Mouse (Mus musculus) MEL (cell line): ENCODE measurements around the gene Grin2b. TPM values are rescaled to one million over a fixed set of nuclear protein-coding genes. Genes with fewer than 3 reads are reported as not detected.

ENCODE experiments used
- DNase-seq: peaks from one replicate; pipeline ENCODE4 v3.0.0; 2011; ENCODE audit warnings: low read depth, low spot score
- H3K27ac ChIP-seq: 2 replicates; pipeline ENCODE4 v1.5.1; 2012; ENCODE audit warnings: low read depth, mild to moderate bottlenecking, control low read depth, low read length, moderate library complexity; ENCODE audit not compliant: control insufficient read depth
- H3K27me3 ChIP-seq, 2 experiments: fragments of 150-350 bp in 1 of 2; sonication (generic) in 1 of 2; 2 replicates each; pipeline ENCODE4 v1.6.1; 2012; ENCODE audit warnings: low read length in 2 of 2, mild to moderate bottlenecking in 2 of 2, improper control_type of control experiment in 1 of 2, moderate library complexity in 1 of 2; ENCODE audit not compliant: insufficient read depth in 2 of 2, control insufficient read depth in 1 of 2
- H3K36me3 ChIP-seq, 2 experiments: 2 replicates each; pipeline ENCODE4 v1.6.1; 2012 to 2014; ENCODE audit warnings: low read length in 2 of 2, improper control_type of control experiment in 1 of 2, inconsistent platforms in 1 of 2, mild to moderate bottlenecking in 1 of 2; ENCODE audit not compliant: insufficient read depth in 2 of 2, control insufficient read depth in 1 of 2
- H3K4me1 ChIP-seq, 2 experiments: fragments of 150-350 bp in 1 of 2; sonication (generic) in 1 of 2; 2 replicates each; pipeline ENCODE4 v1.6.1; 2012; ENCODE audit warnings: low read length in 2 of 2, improper control_type of control experiment in 1 of 2, mild to moderate bottlenecking in 1 of 2; ENCODE audit not compliant: insufficient read depth in 2 of 2, control insufficient read depth in 1 of 2
- H3K4me3 ChIP-seq, 2 experiments: fragments of 150-350 bp in 1 of 2; sonication (generic) in 1 of 2; 2 replicates each; pipeline ENCODE4 v1.5.1; 2012; ENCODE audit warnings: low read depth in 2 of 2, low read length in 2 of 2, mild to moderate bottlenecking in 2 of 2, moderate library complexity in 2 of 2, control low read depth in 1 of 2, improper control_type of control experiment in 1 of 2; ENCODE audit not compliant: control insufficient read depth in 1 of 2, insufficient read depth in 1 of 2
- H3K79me2 ChIP-seq: 2 replicates; pipeline ENCODE4 v1.6.1; 2012; ENCODE audit warnings: mild to moderate bottlenecking, low read length, moderate library complexity; ENCODE audit not compliant: control insufficient read depth, poor library complexity, insufficient read depth
- H3K9ac ChIP-seq: 2 replicates; pipeline ENCODE4 v1.6.1; 2012; ENCODE audit warnings: low read depth, mild to moderate bottlenecking, control low read depth, low read length, moderate library complexity; ENCODE audit not compliant: control insufficient read depth, poor library complexity, severe bottlenecking
- H3K9me3 ChIP-seq: fragments of 150-350 bp; sonication (generic); replicated peaks from 2 replicates; pipeline ENCODE4 v1.6.1; 2012; ENCODE audit warnings: mild to moderate bottlenecking, low read length, improper control_type of control experiment, moderate library complexity; ENCODE audit not compliant: insufficient read depth
- CTCF ChIP-seq, 3 experiments: IDR thresholded peaks in 2 of 3; conservative IDR thresholded peaks in 1 of 3; 2 replicates each; pipeline ENCODE4 v1.5.1; 2011 to 2012; ENCODE audit warnings: low read length in 3 of 3, low read depth in 2 of 3, mild to moderate bottlenecking in 2 of 3, improper control_type of control experiment in 1 of 3, inconsistent platforms in 1 of 3, mixed read lengths in 1 of 3, moderate library complexity in 1 of 3; ENCODE audit not compliant: control insufficient read depth in 1 of 3, insufficient read depth in 1 of 3, poor library complexity in 1 of 3, severe bottlenecking in 1 of 3
- MEF2A ChIP-seq: IDR thresholded peaks from 2 replicates; pipeline ENCODE4 v1.6.1; 2014; ENCODE audit warnings: low read depth, mild to moderate bottlenecking, inconsistent platforms, low read length, improper control_type of control experiment; ENCODE audit not compliant: poor library complexity, insufficient replicate concordance, severe bottlenecking; ENCODE audit errors: extremely low read depth
- NELFE ChIP-seq: IDR thresholded peaks from 2 replicates; pipeline ENCODE4 v1.6.1; 2011; ENCODE audit warnings: low read depth, low read length, improper control_type of control experiment
- polyA plus RNA-seq, 2 experiments: library from polyadenylated mRNA; stranded (reverse) in 1 of 2; unstranded in 1 of 2; fragments of >175 nt in 1 of 2; fragments of >200 nt in 1 of 2; gene quantifications; 2 replicates each; pipeline versions ENCODE4 v1.2.1 to v1.2.4; 2012; ENCODE audit warnings: low replicate concordance in 2 of 2, low read depth in 1 of 2; ENCODE audit not compliant: insufficient read length in 2 of 2, insufficient read depth in 1 of 2, missing spikeins in 1 of 2
- total RNA-seq: library from RNA; depleted of rRNA; stranded (reverse); fragments of 300-350 nt; gene quantifications from 2 replicates; pipeline ENCODE4 v1.2.3, GENCODE M21; 2012; rRNA removed

Gene Grin2b
- total and polyA plus RNA-seq, 3 experiments, result not detected

DNA sequence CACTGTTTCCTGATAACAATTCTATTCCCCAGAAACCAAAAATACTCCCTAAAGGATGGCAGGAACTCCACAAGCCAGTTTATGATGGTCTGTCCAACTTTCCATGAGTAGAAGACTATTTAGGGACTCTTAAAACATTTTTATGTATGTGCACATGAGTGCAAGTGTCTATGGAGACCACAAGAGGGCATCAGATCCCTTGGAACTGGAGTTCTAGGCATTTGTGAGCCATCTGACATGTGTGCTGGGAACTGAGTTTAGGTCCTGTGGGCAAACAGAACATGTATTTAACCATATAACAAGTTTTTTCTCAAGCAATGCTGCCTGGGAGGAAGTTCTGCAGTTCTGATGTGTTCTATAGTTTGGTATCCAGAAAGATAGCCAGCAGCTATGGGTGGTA lies 501.3 kb downstream of the Grin2b start:
- Histone ChIP-seq H3K36me3 (no peaks in the 10 kb centered on the region), H3K27me3 (no peaks in the 10 kb centered on the region), H3K27ac (no peak overlapping the region), H3K9me3 (no peaks in the 10 kb centered on the region), H3K4me1 (no peaks in the 10 kb centered on the region), H3K4me3 (no peak overlapping the region), H3K9ac (no peak overlapping the region), H3K79me2 (no peaks in the 10 kb centered on the region)
- TF ChIP-seq MEF2A (no peak), CTCF (IDR thresholded peaks at IDR 0.05 in 2 of 3, conservative IDR thresholded peaks at IDR 0.05 in 1 of 3; ENCODE audit: control insufficient read depth in 1 of 3, insufficient read depth in 1 of 3, low read depth in 2 of 3, low read length in 3 of 3, poor library complexity in 1 of 3, severe bottlenecking in 1 of 3) (0 out of 6 replicates have a peak, but pooled peaks of 1 of the 3 experiments have one; percentile 3), NELFE (no peak)
- no peak for DNase-seq

Other genes starting within 250 kb of the Grin2b start
- 0.19 TPM in 1 of 2 replicates, not detected in the other for gene Gm8994, start 154.0 kb upstream of the Grin2b start, total RNA-seq
- gene Gm8994, start 154.0 kb upstream of the Grin2b start, polyA plus RNA-seq, result not detected
- gene E330021D16Rik, start 242.1 kb upstream of the Grin2b start, total RNA-seq, result not detected in 2 replicates
- gene E330021D16Rik, start 242.1 kb upstream of the Grin2b start, polyA plus RNA-seq, result not detected